Mouse (Mus musculus) adrenal gland, adult (tissue): ENCODE measurements at regions not wholly inside any gene's neighbourhood (a gene's known extent, or its start where the extent isn't known, plus 50 kb on each side); places are given as distances from the start of the nearest gene placed in this dataset.
"Not testable (repeated sequence)": the region's sequence is repeated elsewhere in the genome, so short reads cannot be mapped to it uniquely, and the experiment has no call there.

Experiments used
- DNase-seq, 2 experiments: peaks; one replicate each; pipeline ENCODE4 v3.0.0; 2022 to 2023; ENCODE audit warnings: low spot score in 1 of 2; ENCODE audit not compliant: inconsistent age in 2 of 2

DNA sequence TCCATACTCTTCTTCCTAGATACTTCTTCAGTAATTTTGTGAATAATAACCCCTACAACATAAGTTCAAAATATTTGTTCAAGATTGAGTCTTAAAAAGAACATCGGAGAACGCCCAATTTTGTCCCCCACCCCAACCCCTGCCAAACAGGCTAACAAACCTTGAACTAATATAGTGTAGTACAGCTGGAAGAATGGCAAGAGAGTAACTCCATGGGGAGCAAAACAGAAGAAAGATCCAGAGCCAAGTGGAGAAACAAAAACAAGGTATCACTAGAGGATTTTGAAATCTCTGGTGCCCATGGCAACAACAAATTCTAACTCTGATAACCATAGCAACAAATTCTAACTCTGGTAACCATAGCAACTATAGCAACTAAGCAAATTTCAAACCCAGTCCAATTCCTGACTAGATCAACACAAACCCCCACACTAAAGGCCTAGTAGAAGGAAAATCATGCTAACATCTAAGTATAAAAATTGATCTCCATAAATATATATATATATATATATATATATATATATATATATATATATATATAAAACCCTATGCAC lies 74.2 kb upstream of the Magee2 start:
- DNase-seq, result no peak

- no peak for DNase-seq
Observed at GRCm38 (mm10) chrX:104951587-104951986, 94.5 kb upstream of the Magee2 start.

GRCm38 (mm10) chrX:104952809-104953208 lies 95.7 kb upstream of the Magee2 start:
- not testable (repeated sequence) for DNase-seq

DNA sequence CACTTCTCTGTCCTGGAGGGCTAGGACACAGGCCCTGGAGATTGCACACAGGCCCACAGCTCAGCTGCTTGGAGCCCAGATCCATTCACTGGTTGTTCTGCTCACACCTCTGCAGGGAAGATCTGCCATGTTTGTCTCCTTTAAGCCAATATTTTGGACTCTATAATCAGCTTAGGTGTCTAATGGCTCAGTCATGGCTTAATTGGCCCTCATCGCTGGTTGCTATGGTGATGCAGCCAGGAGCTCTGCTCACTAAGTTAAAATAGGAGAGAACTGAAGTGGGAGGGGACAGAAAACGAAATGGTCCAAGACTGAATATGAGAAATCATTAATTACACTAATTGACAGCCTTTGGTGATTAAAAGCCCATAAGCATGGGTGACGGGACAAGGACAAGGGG lies 96.3 kb upstream of the Magee2 start:
- DNase-seq, result not testable (repeated sequence)

GRCm38 (mm10) chrX:104978432-104978831 lies 101.1 kb upstream of the Pbdc1 start:
- DNase-seq, result no peak

DNA sequence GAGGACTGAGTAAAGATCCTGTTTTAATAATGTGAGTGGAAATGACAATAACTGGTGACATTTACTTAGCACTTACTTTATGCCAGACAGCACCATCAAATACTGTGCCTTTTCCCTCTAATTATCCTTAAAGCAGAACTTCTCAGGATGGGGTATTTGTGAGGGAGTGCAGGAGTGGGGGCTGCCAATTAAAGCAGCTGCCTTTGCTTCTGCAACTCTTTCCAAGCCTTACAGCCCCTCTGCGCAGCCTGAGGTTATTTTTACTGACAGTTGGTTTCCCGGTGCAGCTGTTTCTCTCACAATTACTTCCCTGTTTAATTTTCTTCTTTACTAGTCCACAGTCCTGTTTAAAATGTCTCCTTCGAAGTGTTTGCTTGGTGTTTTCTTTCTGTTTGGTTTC lies 76.3 kb upstream of the Pbdc1 start:
- DNase-seq, result no peak

DNA sequence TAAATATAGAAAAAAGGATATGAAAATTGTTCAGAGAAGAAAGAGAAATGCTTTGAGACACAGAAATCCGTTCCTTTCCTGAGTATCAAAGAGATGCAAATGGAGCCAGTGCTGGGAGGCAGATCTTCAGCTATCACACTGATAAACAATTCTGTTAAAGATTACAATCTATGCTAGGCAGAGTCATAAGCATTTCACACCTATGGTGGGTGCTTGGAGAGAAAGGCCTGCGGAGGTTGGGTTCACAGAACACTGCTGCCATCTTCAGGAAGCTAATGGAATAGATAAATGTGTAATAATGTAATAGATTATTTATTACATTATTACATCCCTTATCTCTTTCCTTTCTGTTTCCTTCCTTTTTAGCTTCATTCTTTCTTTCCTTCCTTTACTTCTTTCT lies 73.1 kb upstream of the Pbdc1 start:
- DNase-seq, result peak in 1 of 2 experiments; percentile 59
